Mouse (Mus musculus): Measurements from ENCODE around the gene Osbp2.

DNA sequence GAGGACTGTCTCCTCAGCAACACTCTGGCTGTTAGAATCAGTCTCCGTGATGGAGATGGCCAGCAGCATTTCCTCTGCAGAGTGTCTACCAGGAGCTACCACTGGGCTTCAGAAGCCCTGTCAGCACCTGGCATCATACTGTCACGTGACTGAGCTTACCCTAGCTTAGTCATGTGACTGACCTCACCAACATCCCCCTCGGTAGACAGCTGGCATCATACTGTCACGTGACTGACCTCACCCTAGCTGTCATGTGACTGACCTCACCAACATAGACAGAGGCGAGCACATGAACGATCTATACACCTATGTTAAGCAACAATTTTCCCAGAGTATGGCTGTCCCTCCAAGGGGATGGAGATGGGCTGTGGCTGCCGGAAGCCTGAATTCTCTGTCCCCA lies 15.0 kb upstream of the Osbp2 start:
- TF ChIP-seq GATA1 (IDR thresholded peaks at IDR 0.05; ENCODE audit: low read length) (no peak), TAL1 (IDR thresholded peaks at IDR 0.05; ENCODE audit: low read length) (no peak)
